Mouse (Mus musculus) pancreas, adult 10 weeks (tissue): ENCODE results near the gene Ppef1. TPM values are rescaled to one million over a fixed set of nuclear protein-coding genes. Genes with fewer than 3 reads are reported as not detected.

ENCODE experiments used
- polyA plus RNA-seq: library from polyadenylated mRNA; stranded (reverse); fragments of 350-450 nt; fragmentation: Illumina TruSeq; extraction: RNeasy Lipid Tissue Mini Kit (QIAGEN cat#74804); gene quantifications from one replicate; pipeline ENCODE4 v1.2.3, GENCODE M21; 2015; ENCODE audit warnings: low read depth, low replicate concordance; ENCODE audit not compliant: insufficient read depth

Ppef1 gene
- polyA plus RNA-seq = not detected

GRCm38 (mm10) chrX:160735650-160736049 is at the start of gene Ppef1:
Gene Ppef1, minus strand, starts transcription at chrX:160735765.

DNA sequence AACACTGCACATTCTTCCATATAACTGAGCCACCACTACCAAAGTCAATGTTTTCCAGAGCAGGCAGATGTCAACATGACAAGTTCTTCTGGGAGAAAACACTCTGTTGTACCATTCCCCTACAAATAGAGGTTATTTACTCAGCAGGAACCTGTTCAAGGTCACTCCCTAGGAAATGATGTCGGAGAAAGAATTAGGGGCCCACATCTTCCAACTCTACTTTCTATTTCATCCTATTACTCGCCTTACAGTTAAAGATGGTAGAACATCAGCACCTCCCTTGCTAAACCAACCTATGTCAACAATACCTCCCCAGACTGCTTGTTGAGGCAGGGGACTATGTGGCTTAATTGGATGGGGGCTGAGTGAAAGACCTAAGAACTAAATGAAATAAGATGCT is 32.1 kb upstream of the Ppef1 start, which contains the start of gene Rs1:
TSS of gene Rs1 (plus strand) at position 301 of the 400 bp plus-strand sequence.

Other genes starting within 250 kb of the Ppef1 start
- 1.3 TPM for gene Phka2, start 233.6 kb downstream of the Ppef1 start, polyA plus RNA-seq
- not detected for gene Rs1, start 32.2 kb upstream of the Ppef1 start, polyA plus RNA-seq
- not detected for gene Gja6, start 171.3 kb upstream of the Ppef1 start, polyA plus RNA-seq